Mouse (Mus musculus) lung, postnatal 0 days (tissue): ENCODE results near the gene Gm20388. TPM values are rescaled to one million over a fixed set of nuclear protein-coding genes. Genes with fewer than 3 reads are reported as not detected.
A peak's percentile ranks its signal among the peaks of the same experiment; 100 is the strongest.

Experiments
- ATAC-seq: fragments of 200-750 bp; cut with Nextera tagmentation; 2 replicates; pipeline ENCODE4 v1.8.0; 2017; ENCODE audit warnings: moderate library complexity
- DNase-seq: peaks from one replicate; pipeline ENCODE4 v3.0.0-alpha.2; 2016; ENCODE audit warnings: low spot score
- H3K27ac ChIP-seq: fragments of 300-500 bp; sonication (generic); 2 replicates; pipeline ENCODE4 v1.5.1; 2014; ENCODE audit warnings: antibody characterized with exemption, mild to moderate bottlenecking, low read length, mixed read lengths
- H3K27me3 ChIP-seq: fragments of 300-500 bp; sonication (generic); replicated peaks from 2 replicates; pipeline ENCODE4 v1.6.1; 2014; ENCODE audit warnings: low read length, mixed read lengths; ENCODE audit not compliant: insufficient read depth
- H3K36me3 ChIP-seq: fragments of 300-500 bp; sonication (generic); 2 replicates; pipeline ENCODE4 v1.6.1; 2014; ENCODE audit warnings: low read length, mixed read lengths; ENCODE audit not compliant: insufficient read depth
- H3K4me1 ChIP-seq: fragments of 300-500 bp; sonication (generic); 2 replicates; pipeline ENCODE4 v1.6.1; 2014; ENCODE audit warnings: antibody characterized with exemption, low read depth, low read length, mixed read lengths; ENCODE audit not compliant: insufficient read depth
- H3K4me2 ChIP-seq: fragments of 300-500 bp; sonication (generic); replicated peaks from 2 replicates; pipeline ENCODE4 v1.6.1; 2014; ENCODE audit warnings: low read depth, mild to moderate bottlenecking, low read length, moderate library complexity, mixed read lengths
- H3K4me3 ChIP-seq: fragments of 300-500 bp; sonication (generic); 2 replicates; pipeline ENCODE4 v1.5.1; 2014; ENCODE audit warnings: low read depth, low read length
- H3K9ac ChIP-seq: fragments of 300-500 bp; sonication (generic); replicated peaks from 2 replicates; pipeline ENCODE4 v1.6.1; 2014; ENCODE audit warnings: low read depth, mild to moderate bottlenecking
- H3K9me3 ChIP-seq: fragments of 300-500 bp; sonication (generic); 2 replicates; pipeline ENCODE4 v1.6.1; 2016; ENCODE audit warnings: low read length, mixed read lengths
- CTCF ChIP-seq: IDR thresholded peaks from 2 replicates; pipeline ENCODE4 v1.5.1; 2016; ENCODE audit warnings: antibody characterized with exemption, mild to moderate bottlenecking
- EP300 ChIP-seq: IDR thresholded peaks from 2 replicates; pipeline ENCODE4 v1.6.1; 2016; ENCODE audit warnings: antibody characterized with exemption, mild to moderate bottlenecking, control low read depth
- WGBS: fragments of 180-500 bp; shearing (Covaris S2); extraction: QIAGEN DNeasy Blood & Tissue Kit; methylation state at CpG from one replicate; pipeline ENCODE4 v1.1.7; 2014; 5-methylcytosine and 5-hydroxymethylcytosine counted together
- polyA plus RNA-seq: library from polyadenylated mRNA; unstranded; fragments of >200 nt; fragmentation: Nextera tagmentation; extraction: Ambion mirVana; gene quantifications from 2 replicates; pipeline ENCODE4 v1.2.1, GENCODE M21; 2015

Gene Gm20388
- polyA plus RNA-seq, 1 experiment from 2014 or later = not detected

DNA sequence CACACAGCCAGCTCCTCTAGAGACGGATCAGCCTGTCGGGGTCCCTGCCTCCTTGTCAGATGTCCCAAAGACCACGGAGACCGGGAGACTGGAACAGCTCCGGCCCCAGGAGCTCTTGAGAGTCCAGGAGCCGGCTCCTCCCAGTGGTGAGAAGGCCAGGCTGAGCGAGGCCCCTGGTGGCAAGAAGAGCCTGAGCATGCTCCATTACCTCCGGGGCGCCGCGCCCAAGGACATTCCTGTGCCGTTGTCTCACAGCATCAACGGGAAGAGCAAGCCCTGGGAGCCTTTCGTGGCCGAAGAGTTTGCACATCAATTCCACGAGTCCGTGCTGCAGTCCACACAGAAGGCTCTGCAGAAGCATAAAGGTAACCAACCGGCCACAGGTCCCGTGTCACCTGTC, 664.3 kb downstream of the Gm20388 start:
- H3K27ac ChIP-seq = no peak overlapping the region
- H3K9me3 ChIP-seq = no peaks in the 10 kb centered on the region
- H3K4me2 ChIP-seq = no peak overlapping the region
- H3K4me1 ChIP-seq = no peaks in the 10 kb centered on the region
- ATAC-seq (no peak), DNase-seq (no peak)
- H3K4me3 ChIP-seq = no peak overlapping the region
- H3K9ac ChIP-seq = no peak overlapping the region
- peak; percentile 26; the same call in 1 of the 2 replicates for TF ChIP-seq CTCF
- no peak for TF ChIP-seq EP300
- no peaks in the 10 kb centered on the region for H3K27me3 ChIP-seq
- peaks cover 86% of the 10 kb centered on the region for H3K36me3 ChIP-seq
- WGBS = 61% methylated on average over 19 of the region's 19 CpGs

- H3K36me3 ChIP-seq = peaks cover 82% of the 10 kb centered on the region
- H3K9me3 ChIP-seq = no peaks in the 10 kb centered on the region
- H3K4me3 ChIP-seq = no peak overlapping the region
- DNase-seq (no peak), ATAC-seq (no peak)
- no peak overlapping the region for H3K9ac ChIP-seq
- H3K4me1 ChIP-seq = no peaks in the 10 kb centered on the region
- H3K4me2 ChIP-seq = no peak overlapping the region
- 65% methylated on average over 9 of the region's 9 CpGs for WGBS
- H3K27me3 ChIP-seq = no peaks in the 10 kb centered on the region
- TF ChIP-seq EP300 = no peak
- no peak for TF ChIP-seq CTCF
- no peak overlapping the region for H3K27ac ChIP-seq
Observed at GRCm38 (mm10) chr8:120575801-120576200, 665.2 kb downstream of the Gm20388 start.

- H3K27me3 ChIP-seq = no peaks in the 10 kb centered on the region
- no peaks in the 10 kb centered on the region for H3K4me1 ChIP-seq
- H3K9me3 ChIP-seq = no peaks in the 10 kb centered on the region
- peaks cover 65% of the 10 kb centered on the region for H3K36me3 ChIP-seq
- 96% methylated on average over 17 of the region's 17 CpGs for WGBS
- DNase-seq = no peak
- no peak overlapping the region for H3K4me2 ChIP-seq
- H3K9ac ChIP-seq = no peak overlapping the region
- H3K4me3 ChIP-seq = no peak overlapping the region
- ATAC-seq = no peak
- no peak overlapping the region for H3K27ac ChIP-seq
- no peak for TF ChIP-seq CTCF
- TF ChIP-seq EP300 = no peak
Observed at GRCm38 (mm10) chr8:120577821-120578220, 667.2 kb downstream of the Gm20388 start.

DNA sequence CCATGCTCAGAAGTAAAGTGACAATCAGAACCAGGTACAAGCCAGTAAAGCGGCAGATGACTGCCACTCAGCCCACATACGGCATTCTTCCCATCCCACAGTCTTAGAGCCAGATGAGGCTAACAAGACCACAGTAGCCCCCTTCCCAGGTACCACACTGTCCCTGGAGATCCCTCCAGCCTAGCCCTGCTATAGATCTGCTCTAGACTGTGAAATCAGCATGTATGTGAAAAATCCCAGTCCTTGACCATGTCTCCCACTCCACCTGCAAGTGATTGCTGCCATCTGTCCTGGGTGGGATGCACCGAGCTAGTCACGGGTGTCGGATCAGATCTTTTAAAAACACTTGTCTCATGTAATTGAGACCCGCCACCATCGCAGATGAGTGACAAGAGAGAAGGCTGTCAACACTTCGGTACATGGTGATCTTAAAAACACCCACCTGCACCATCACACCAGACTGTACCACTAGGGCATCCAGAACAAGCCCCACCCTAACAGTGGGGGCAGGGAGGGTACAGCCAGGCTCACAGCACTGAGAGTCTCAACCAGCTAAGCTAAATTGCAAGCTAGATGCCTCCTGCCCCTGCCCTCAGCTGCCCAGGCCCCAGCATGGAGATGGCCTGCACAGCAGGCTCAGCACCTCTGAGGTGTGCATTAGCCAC, 669.8 kb downstream of the Gm20388 start:
- ATAC-seq = no peak

GRCm38 (mm10) chr8:120581329-120581728, 670.7 kb downstream of the Gm20388 start:
- no peak overlapping the region for H3K27ac ChIP-seq
- 82% methylated on average over 12 of the region's 12 CpGs for WGBS

More for the DNA sequence above, 669.8 kb downstream of the Gm20388 start:
- Histone ChIP-seq H3K9ac (no peak overlapping the region), H3K9me3 (no peaks in the 10 kb centered on the region), H3K4me3 (no peak overlapping the region), H3K27ac (no peak overlapping the region), H3K27me3 (no peaks in the 10 kb centered on the region), H3K36me3 (peaks cover 39% of the 10 kb centered on the region), H3K4me1 (no peaks in the 10 kb centered on the region), H3K4me2 (no peak overlapping the region)
- DNase-seq = no peak
- TF ChIP-seq EP300 (no peak), CTCF (no peak)
- 88% methylated on average over 8 of the region's 8 CpGs for WGBS

DNA sequence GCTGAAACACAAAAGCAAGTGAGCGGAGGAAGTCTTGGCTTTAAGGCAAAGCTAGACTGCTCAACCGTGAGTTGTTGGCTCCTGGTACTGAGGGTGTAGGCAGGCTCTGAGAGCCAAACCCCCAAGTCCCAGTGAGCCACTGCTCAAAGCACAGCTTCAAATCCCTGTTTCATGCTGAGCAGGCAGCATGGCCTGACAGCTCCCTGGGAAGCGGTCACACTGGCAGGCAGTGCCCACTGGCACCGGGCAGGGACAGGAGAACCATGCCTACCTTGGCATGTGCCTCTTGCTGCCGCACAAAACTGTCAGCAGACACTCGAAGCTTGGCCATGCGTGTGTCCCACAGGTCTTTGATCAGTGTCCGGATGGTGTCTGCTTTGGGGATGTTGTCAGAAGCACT, 671.2 kb downstream of the Gm20388 start:
- no peak for DNase-seq
- no peaks in the 10 kb centered on the region for H3K9me3 ChIP-seq
- TF ChIP-seq CTCF = no peak
- ATAC-seq = no peak
- H3K4me2 ChIP-seq = no peak overlapping the region
- peaks cover 26% of the 10 kb centered on the region for H3K36me3 ChIP-seq
- H3K27me3 ChIP-seq = no peaks in the 10 kb centered on the region
- no peak overlapping the region for H3K9ac ChIP-seq
- H3K27ac ChIP-seq = no peak overlapping the region
- H3K4me3 ChIP-seq = no peak overlapping the region
- WGBS = 86% methylated on average over 8 of the region's 8 CpGs
- H3K4me1 ChIP-seq = no peaks in the 10 kb centered on the region

More at GRCm38 (mm10) chr8:120581329-120581728, 670.7 kb downstream of the Gm20388 start:
- Histone ChIP-seq H3K4me3 (no peak overlapping the region), H3K9ac (no peak overlapping the region), H3K9me3 (no peaks in the 10 kb centered on the region), H3K4me2 (no peak overlapping the region), H3K36me3 (peaks cover 30% of the 10 kb centered on the region), H3K27me3 (no peaks in the 10 kb centered on the region), H3K4me1 (no peaks in the 10 kb centered on the region)
- ATAC-seq (no peak), DNase-seq (no peak)
- TF ChIP-seq EP300 (no peak), CTCF (no peak)
